Mouse (Mus musculus): ENCODE measurements around the gene Dclk2.

The Dclk2 gene

GRCm38 (mm10) chr3:86887512-86887911, 33.1 kb downstream of the Dclk2 start:
- DNase-seq (ENCODE audit: low spot score), result no peak

GRCm38 (mm10) chr3:86885180-86885579, 35.5 kb downstream of the Dclk2 start:
- no peak for DNase-seq (ENCODE audit: low spot score)

GRCm38 (mm10) chr3:86884481-86884880, 36.2 kb downstream of the Dclk2 start:
- DNase-seq (ENCODE audit: low spot score), result no peak

GRCm38 (mm10) chr3:86883985-86884384, 36.7 kb downstream of the Dclk2 start:
- no peak for DNase-seq (ENCODE audit: low spot score)

GRCm38 (mm10) chr3:86875912-86876311, 44.7 kb downstream of the Dclk2 start:
- DNase-seq (ENCODE audit: low spot score), result no peak

GRCm38 (mm10) chr3:86873092-86873600, 47.5 kb downstream of the Dclk2 start:
- peak; percentile 35 for DNase-seq (ENCODE audit: low spot score)

- DNase-seq (ENCODE audit: low spot score), result no peak
Measured at GRCm38 (mm10) chr3:86870952-86871351, 49.7 kb downstream of the Dclk2 start.

- peak; percentile 56 for DNase-seq (ENCODE audit: low spot score)
Measured at GRCm38 (mm10) chr3:86870411-86870810, 50.2 kb downstream of the Dclk2 start.

GRCm38 (mm10) chr3:86868721-86869120, 51.9 kb downstream of the Dclk2 start:
- no peak for DNase-seq (ENCODE audit: low spot score)

GRCm38 (mm10) chr3:86863327-86864008, 57.2 kb downstream of the Dclk2 start:
- DNase-seq (ENCODE audit: low spot score), result no peak

GRCm38 (mm10) chr3:86862939-86863311, 57.7 kb downstream of the Dclk2 start:
- no peak for DNase-seq (ENCODE audit: low spot score)

- no peak for DNase-seq (ENCODE audit: low spot score)
Measured at GRCm38 (mm10) chr3:86862245-86862938, 58.3 kb downstream of the Dclk2 start.

GRCm38 (mm10) chr3:86859791-86860190, 60.9 kb downstream of the Dclk2 start:
- DNase-seq (ENCODE audit: low spot score), result no peak

GRCm38 (mm10) chr3:86858699-86859098, 62.0 kb downstream of the Dclk2 start:
- DNase-seq (ENCODE audit: low spot score), result no peak

GRCm38 (mm10) chr3:86857833-86858398, 62.7 kb downstream of the Dclk2 start:
- no peak for DNase-seq (ENCODE audit: low spot score)

- DNase-seq (ENCODE audit: low spot score), result no peak
Measured at GRCm38 (mm10) chr3:86852867-86853266, 67.8 kb downstream of the Dclk2 start.

- DNase-seq (ENCODE audit: low spot score), result no peak
Measured at GRCm38 (mm10) chr3:86851131-86851530, 69.5 kb downstream of the Dclk2 start.

- DNase-seq (ENCODE audit: low spot score), result no peak
Measured at GRCm38 (mm10) chr3:86850394-86851030, 70.1 kb downstream of the Dclk2 start.

GRCm38 (mm10) chr3:86849337-86849736, 71.3 kb downstream of the Dclk2 start:
- no peak for DNase-seq (ENCODE audit: low spot score)

- DNase-seq (ENCODE audit: low spot score), result no peak
Measured at GRCm38 (mm10) chr3:86847536-86847935, 73.1 kb downstream of the Dclk2 start.

GRCm38 (mm10) chr3:86846036-86846435, 74.6 kb downstream of the Dclk2 start:
- no peak for DNase-seq (ENCODE audit: low spot score)

GRCm38 (mm10) chr3:86845578-86845977, 75.1 kb downstream of the Dclk2 start:
- DNase-seq (ENCODE audit: low spot score), result no peak

Data from layer of hippocampus, adult 11-12 months (tissue).